Mouse (Mus musculus) liver, embryonic 14.5 days (tissue): ENCODE measurements around the gene Gm45140.

ENCODE experiments used
- CTCF ChIP-seq: IDR thresholded peaks from 2 replicates; pipeline ENCODE4 v1.5.1; 2016; ENCODE audit warnings: antibody characterized with exemption, low read depth, control low read depth
- EP300 ChIP-seq: IDR thresholded peaks from 2 replicates; pipeline ENCODE4 v1.6.1; 2016; ENCODE audit warnings: antibody characterized with exemption, low read depth

DNA sequence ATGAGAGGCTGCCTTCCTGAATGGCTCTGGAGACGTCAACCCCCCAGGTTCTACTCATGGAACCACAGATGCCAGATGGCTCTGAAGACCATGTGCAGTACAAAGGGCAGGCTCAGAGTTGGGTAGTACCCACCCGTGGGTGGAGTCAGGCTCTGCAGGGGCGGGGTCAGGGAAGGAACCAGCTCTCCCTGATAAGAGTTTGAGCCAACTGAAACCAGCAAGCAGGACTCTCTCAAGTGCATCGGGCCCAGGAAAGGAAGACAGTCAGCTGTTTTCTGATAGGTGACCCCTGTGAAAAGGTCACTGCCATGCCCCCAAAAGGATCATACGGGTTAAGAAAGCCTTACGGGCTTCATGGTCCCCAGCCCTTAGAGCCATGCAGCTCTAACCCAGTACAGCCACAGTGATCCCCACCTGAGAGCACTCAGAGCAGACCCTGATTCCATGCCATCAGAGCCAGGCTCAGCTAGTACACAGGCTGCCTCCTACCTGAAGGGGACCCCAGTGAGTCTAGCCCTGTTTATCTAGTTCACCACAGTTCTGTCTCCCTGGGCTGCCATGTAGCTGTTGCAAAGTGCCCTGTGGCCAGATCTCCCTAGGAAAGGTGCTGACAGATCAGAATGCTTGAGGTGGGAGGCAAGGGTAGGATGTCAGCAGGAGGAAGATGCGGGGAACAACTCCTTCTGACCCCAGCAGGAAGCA is 44.7 kb downstream of the Gm45140 start:
- TF ChIP-seq CTCF (peak; percentile 57), EP300 (peak; percentile 61)
